Mouse (Mus musculus): ENCODE measurements around the gene Smarcc2.

- TF ChIP-seq CTCF (IDR thresholded peaks at IDR 0.05; ENCODE audit: low read depth, low read length) (no peak), GATA1 (IDR thresholded peaks at IDR 0.05; ENCODE audit: borderline replicate concordance, low read length) (no peak), TAL1 (conservative IDR thresholded peaks at IDR 0.05; ENCODE audit: low read depth, low read length) (no peak)
Measured at GRCm38 (mm10) chr10:128504012-128504411, 45.0 kb downstream of the Smarcc2 start.
